Mouse (Mus musculus) limb, embryonic 13.5 days (tissue): ENCODE results near the gene Traf3. TPM values are rescaled to one million over a fixed set of nuclear protein-coding genes. Genes with fewer than 3 reads are reported as not detected.
A peak's percentile ranks its signal among the peaks of the same experiment; 100 is the strongest.

Experiments
- ATAC-seq: fragments of 200-750 bp; cut with Nextera tagmentation; 2 replicates; pipeline ENCODE4 v1.8.0; 2017; ENCODE audit warnings: low read depth, moderate number of reproducible peaks, moderate TSS enrichment; ENCODE audit not compliant: low FRiP score
- H3K27ac ChIP-seq: fragments of 300-500 bp; sonication (generic); 2 replicates; pipeline ENCODE4 v1.5.1; 2015; ENCODE audit warnings: inconsistent platforms, mild to moderate bottlenecking, moderate library complexity
- H3K27me3 ChIP-seq: fragments of 300-500 bp; sonication (generic); 2 replicates; pipeline ENCODE4 v1.6.1; 2015; ENCODE audit warnings: mild to moderate bottlenecking, inconsistent platforms
- H3K36me3 ChIP-seq: fragments of 300-500 bp; sonication (generic); 2 replicates; pipeline ENCODE4 v1.6.1; 2015; ENCODE audit warnings: inconsistent platforms, mild to moderate bottlenecking, moderate library complexity
- H3K4me1 ChIP-seq: fragments of 300-500 bp; sonication (generic); 2 replicates; pipeline ENCODE4 v1.6.1; 2015; ENCODE audit warnings: inconsistent platforms
- H3K4me2 ChIP-seq: fragments of 300-500 bp; sonication (generic); replicated peaks from 2 replicates; pipeline ENCODE4 v1.6.1; 2015; ENCODE audit warnings: inconsistent platforms, mild to moderate bottlenecking, moderate library complexity
- H3K4me3 ChIP-seq: fragments of 300-500 bp; sonication (generic); 2 replicates; pipeline ENCODE4 v1.5.1; 2015; ENCODE audit warnings: moderate library complexity, mild to moderate bottlenecking, inconsistent platforms
- H3K9ac ChIP-seq: fragments of 300-500 bp; sonication (generic); 2 replicates; pipeline ENCODE4 v1.6.1; 2015; ENCODE audit warnings: mild to moderate bottlenecking, inconsistent platforms
- H3K9me3 ChIP-seq: fragments of 300-500 bp; sonication (generic); 2 replicates; pipeline ENCODE4 v1.6.1; 2016; ENCODE audit warnings: inconsistent platforms
- WGBS: fragments of 180-500 bp; shearing (Covaris S2); methylation state at CpG from one replicate; pipeline ENCODE4 v1.1.7; 2015; 5-methylcytosine and 5-hydroxymethylcytosine counted together
- polyA plus RNA-seq: library from polyadenylated mRNA; unstranded; fragments of >200 nt; fragmentation: Nextera tagmentation; extraction: Ambion mirVana; gene quantifications from 2 replicates; pipeline ENCODE4 v1.2.1, GENCODE M21; 2015

Traf3 gene
- polyA plus RNA-seq, 1 experiment from 2014 or later: 11.2 TPM

DNA sequence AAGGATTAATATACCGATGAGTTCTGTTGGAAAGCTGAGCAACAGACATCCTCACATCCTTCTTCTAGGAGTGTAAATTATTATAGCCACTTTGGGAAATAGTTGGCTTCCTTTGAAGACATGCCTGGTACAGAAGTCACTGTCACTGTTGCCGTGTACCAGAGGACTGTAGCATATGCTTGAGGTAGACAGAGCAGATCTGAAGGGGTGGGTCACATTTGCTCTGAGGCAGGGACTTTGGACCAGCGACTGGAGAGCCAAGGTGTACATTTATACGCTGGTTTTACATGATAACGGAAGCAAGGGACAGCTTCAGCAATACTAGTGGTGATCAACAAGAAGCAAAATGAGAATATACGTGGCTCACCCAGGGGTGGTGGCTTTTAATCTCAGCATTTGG, 52.7 kb downstream of the Traf3 start:
- H3K27ac ChIP-seq: no peak overlapping the region
- no peak overlapping the region for H3K4me2 ChIP-seq
- no peaks in the 10 kb centered on the region for H3K27me3 ChIP-seq
- H3K9ac ChIP-seq: no peak overlapping the region
- WGBS: 93% methylated on average over 6 of the region's 6 CpGs
- H3K36me3 ChIP-seq: peaks cover 37% of the 10 kb centered on the region
- no peak overlapping the region for H3K4me3 ChIP-seq
- no peak for ATAC-seq
- H3K9me3 ChIP-seq: peaks cover 15% of the 10 kb centered on the region
- H3K4me1 ChIP-seq: no peaks in the 10 kb centered on the region

- no peak overlapping the region; the same call in 1 of the 2 replicates for H3K27ac ChIP-seq
- H3K4me2 ChIP-seq: no peak overlapping the region
- WGBS: 51% methylated on average over 10 of the region's 10 CpGs
- H3K9me3 ChIP-seq: peaks cover 15% of the 10 kb centered on the region
- 0 out of 2 replicates have a peak overlapping the region, but pooled peaks have one; percentile 39 for H3K9ac ChIP-seq
- H3K27me3 ChIP-seq: no peaks in the 10 kb centered on the region
- no peak overlapping the region for H3K4me3 ChIP-seq
- ATAC-seq: no peak
- H3K4me1 ChIP-seq: peaks cover 14% of the 10 kb centered on the region
- peaks cover 37% of the 10 kb centered on the region for H3K36me3 ChIP-seq
Measured at GRCm38 (mm10) chr12:111225197-111225780, 59.1 kb downstream of the Traf3 start.

- Histone ChIP-seq H3K27ac (no peak overlapping the region), H3K9me3 (0 out of 2 replicates have a peak, but pooled peaks cover 1% of the 10 kb centered on the region), H3K4me1 (peaks cover 14% of the 10 kb centered on the region), H3K27me3 (no peaks in the 10 kb centered on the region), H3K4me3 (no peak overlapping the region), H3K4me2 (no peak overlapping the region), H3K9ac (no peak overlapping the region), H3K36me3 (peaks cover 16% of the 10 kb centered on the region)
- ATAC-seq: no peak
- 80% methylated on average over 4 of the region's 4 CpGs for WGBS
Measured at GRCm38 (mm10) chr12:111227410-111227809, 61.2 kb downstream of the Traf3 start.

DNA sequence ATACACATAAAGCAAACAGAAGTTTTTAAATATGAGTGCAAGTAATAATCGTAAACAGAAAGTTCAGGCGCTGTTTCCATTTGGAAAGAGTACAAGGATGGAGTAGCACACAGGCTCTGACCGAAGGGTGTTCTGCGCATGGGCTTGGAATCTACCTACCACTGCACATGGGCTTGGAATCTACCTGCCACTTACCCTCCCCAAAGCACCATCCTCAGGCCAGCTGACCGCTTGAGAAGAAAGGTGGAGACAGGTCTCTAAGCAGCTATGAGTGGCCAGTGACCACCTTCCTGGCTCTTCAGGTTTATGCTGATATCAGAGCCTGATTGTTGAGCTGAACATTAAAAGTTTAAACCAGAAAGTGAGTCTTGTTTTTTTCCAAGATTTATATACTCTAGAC, 62.3 kb downstream of the Traf3 start:
- ATAC-seq: no peak
- H3K4me2 ChIP-seq: no peak overlapping the region
- H3K27me3 ChIP-seq: no peaks in the 10 kb centered on the region
- no peaks in the 10 kb centered on the region for H3K9me3 ChIP-seq
- H3K9ac ChIP-seq: no peak overlapping the region
- H3K36me3 ChIP-seq: peaks cover 7% of the 10 kb centered on the region; the same call in 1 of the 2 replicates
- no peak overlapping the region for H3K27ac ChIP-seq
- H3K4me1 ChIP-seq: peaks cover 14% of the 10 kb centered on the region
- H3K4me3 ChIP-seq: no peak overlapping the region
- WGBS: 96% methylated on average over 5 of the region's 5 CpGs

GRCm38 (mm10) chr12:111230793-111231192, 64.6 kb downstream of the Traf3 start:
- H3K4me1 ChIP-seq: no peaks in the 10 kb centered on the region; the same call in 1 of the 2 replicates
- H3K9me3 ChIP-seq: no peaks in the 10 kb centered on the region
- no peak overlapping the region for H3K9ac ChIP-seq
- H3K4me2 ChIP-seq: no peak overlapping the region
- H3K27me3 ChIP-seq: no peaks in the 10 kb centered on the region
- 80% methylated on average over 2 of the region's 2 CpGs for WGBS
- no peak overlapping the region for H3K4me3 ChIP-seq
- H3K36me3 ChIP-seq: peaks cover 17% of the 10 kb centered on the region
- H3K27ac ChIP-seq: no peak overlapping the region
- no peak for ATAC-seq

- Histone ChIP-seq H3K27me3 (no peaks in the 10 kb centered on the region), H3K36me3 (peaks cover 28% of the 10 kb centered on the region), H3K9ac (no peak overlapping the region), H3K4me3 (no peak overlapping the region), H3K4me2 (no peak overlapping the region), H3K4me1 (peaks cover 8% of the 10 kb centered on the region), H3K9me3 (no peaks in the 10 kb centered on the region), H3K27ac (no peak overlapping the region)
- WGBS: 93% methylated on average over 4 of the region's 4 CpGs
- no peak for ATAC-seq
Measured at GRCm38 (mm10) chr12:111233798-111234197, 67.6 kb downstream of the Traf3 start.

DNA sequence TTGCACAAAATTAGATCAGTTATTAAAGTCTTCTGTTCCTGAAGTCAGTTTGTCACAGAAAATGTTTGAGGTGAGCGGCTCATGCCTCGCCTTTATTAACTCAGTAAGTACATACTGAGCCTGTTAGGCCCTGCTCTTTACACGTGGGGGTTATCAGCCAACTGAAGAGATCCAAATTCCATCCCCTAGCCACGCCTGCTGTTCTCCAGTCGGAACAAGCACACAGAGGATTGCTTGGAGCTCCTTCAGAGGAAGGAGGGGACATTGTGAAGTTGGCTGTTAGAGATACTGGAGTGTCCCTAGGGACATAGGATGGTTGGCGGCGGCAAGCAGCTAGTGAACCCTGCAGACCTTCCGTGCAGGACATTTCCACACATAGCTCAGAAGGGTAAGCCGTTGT, 68.2 kb downstream of the Traf3 start:
- Histone ChIP-seq H3K9me3 (no peaks in the 10 kb centered on the region), H3K4me3 (no peak overlapping the region), H3K9ac (no peak overlapping the region), H3K27ac (no peak overlapping the region), H3K4me1 (peaks cover 9% of the 10 kb centered on the region), H3K36me3 (peaks cover 29% of the 10 kb centered on the region), H3K4me2 (no peak overlapping the region), H3K27me3 (no peaks in the 10 kb centered on the region)
- WGBS: 85% methylated on average over 9 of the region's 9 CpGs
- no peak for ATAC-seq

- Histone ChIP-seq H3K36me3 (peaks cover 35% of the 10 kb centered on the region), H3K9me3 (no peaks in the 10 kb centered on the region), H3K4me3 (no peak overlapping the region), H3K27me3 (no peaks in the 10 kb centered on the region), H3K4me1 (peaks cover 15% of the 10 kb centered on the region), H3K27ac (no peak overlapping the region), H3K9ac (no peak overlapping the region), H3K4me2 (no peak overlapping the region)
- ATAC-seq: no peak
- 88% methylated on average over 6 of the region's 6 CpGs for WGBS
Measured at GRCm38 (mm10) chr12:111235631-111236030, 69.5 kb downstream of the Traf3 start.

DNA sequence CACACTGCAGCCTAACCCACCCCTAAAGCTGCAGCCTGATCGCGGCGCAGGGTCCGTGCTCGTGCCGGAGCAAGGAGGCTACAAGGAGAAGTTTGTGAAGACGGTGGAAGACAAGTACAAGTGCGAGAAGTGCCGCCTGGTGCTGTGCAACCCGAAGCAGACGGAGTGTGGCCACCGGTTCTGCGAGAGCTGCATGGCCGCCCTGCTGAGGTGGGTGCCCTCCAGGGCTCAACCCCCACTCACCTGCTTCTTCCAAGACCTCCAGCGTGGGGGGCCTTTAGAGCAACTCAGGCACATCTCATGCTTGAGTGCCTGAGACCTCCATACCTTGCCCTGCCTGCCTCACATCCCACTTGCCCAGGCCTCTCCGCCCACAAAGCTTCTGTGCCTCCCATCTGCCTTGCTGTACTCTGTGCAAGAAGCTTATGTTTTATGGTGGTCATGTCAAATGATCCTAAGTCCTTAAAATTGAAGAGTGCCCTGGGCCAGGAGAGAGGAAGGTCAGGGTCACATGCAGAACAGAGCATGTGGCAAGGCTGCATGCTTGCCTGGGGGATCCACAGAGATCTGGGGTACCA, 71.5 kb downstream of the Traf3 start:
- Histone ChIP-seq H3K4me3 (no peak overlapping the region), H3K27ac (no peak overlapping the region), H3K4me1 (peaks cover 15% of the 10 kb centered on the region), H3K4me2 (no peak overlapping the region), H3K36me3 (peaks cover 51% of the 10 kb centered on the region), H3K9me3 (no peaks in the 10 kb centered on the region), H3K27me3 (no peaks in the 10 kb centered on the region), H3K9ac (no peak overlapping the region)
- WGBS: 93% methylated on average over 16 of the region's 16 CpGs
- no peak for ATAC-seq

GRCm38 (mm10) chr12:111238345-111238744, 72.2 kb downstream of the Traf3 start:
- Histone ChIP-seq H3K4me3 (no peak overlapping the region), H3K27me3 (no peaks in the 10 kb centered on the region), H3K36me3 (peaks cover 57% of the 10 kb centered on the region), H3K4me2 (no peak overlapping the region), H3K4me1 (peaks cover 15% of the 10 kb centered on the region), H3K9ac (no peak overlapping the region), H3K27ac (peak overlapping the region; percentile 65), H3K9me3 (no peaks in the 10 kb centered on the region)
- no peak for ATAC-seq
- WGBS: 84% methylated on average over 5 of the region's 5 CpGs

- Histone ChIP-seq H3K27me3 (no peaks in the 10 kb centered on the region), H3K36me3 (peaks cover 59% of the 10 kb centered on the region), H3K4me1 (peaks cover 15% of the 10 kb centered on the region), H3K9me3 (no peaks in the 10 kb centered on the region), H3K27ac (peak overlapping the region; percentile 65), H3K4me3 (no peak overlapping the region), H3K4me2 (no peak overlapping the region), H3K9ac (no peak overlapping the region)
- WGBS: 41% methylated on average over 4 of the region's 4 CpGs
- ATAC-seq: peak; percentile 44; the same call in 1 of the 2 replicates
Measured at GRCm38 (mm10) chr12:111238778-111239177, 72.6 kb downstream of the Traf3 start.

DNA sequence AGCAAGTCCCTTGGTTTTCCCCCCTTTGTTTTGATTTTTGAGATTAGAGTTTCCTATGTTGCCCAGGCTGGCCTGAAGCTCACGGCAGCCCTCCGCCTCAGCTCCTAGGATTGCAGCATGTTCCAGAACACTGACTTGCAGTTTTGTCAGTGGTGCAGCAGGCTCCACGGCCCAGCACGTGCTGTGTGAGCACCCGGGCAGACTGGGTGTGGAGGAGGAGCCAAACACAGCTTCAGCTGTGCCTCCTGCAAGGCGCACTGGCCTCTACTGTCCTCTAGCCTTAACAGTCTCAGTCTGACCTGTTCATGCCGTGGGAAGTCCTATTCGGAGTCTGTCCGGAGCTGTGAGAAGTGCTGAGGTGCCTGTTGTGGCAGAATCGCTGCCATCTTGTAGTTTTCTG, 73.8 kb downstream of the Traf3 start:
- WGBS: 89% methylated on average over 10 of the region's 10 CpGs
- H3K36me3 ChIP-seq: peaks cover 62% of the 10 kb centered on the region
- H3K4me3 ChIP-seq: no peak overlapping the region
- H3K4me1 ChIP-seq: peaks cover 22% of the 10 kb centered on the region
- H3K4me2 ChIP-seq: no peak overlapping the region
- H3K9ac ChIP-seq: no peak overlapping the region
- no peaks in the 10 kb centered on the region for H3K9me3 ChIP-seq
- H3K27me3 ChIP-seq: no peaks in the 10 kb centered on the region
- no peak overlapping the region for H3K27ac ChIP-seq
- no peak for ATAC-seq

DNA sequence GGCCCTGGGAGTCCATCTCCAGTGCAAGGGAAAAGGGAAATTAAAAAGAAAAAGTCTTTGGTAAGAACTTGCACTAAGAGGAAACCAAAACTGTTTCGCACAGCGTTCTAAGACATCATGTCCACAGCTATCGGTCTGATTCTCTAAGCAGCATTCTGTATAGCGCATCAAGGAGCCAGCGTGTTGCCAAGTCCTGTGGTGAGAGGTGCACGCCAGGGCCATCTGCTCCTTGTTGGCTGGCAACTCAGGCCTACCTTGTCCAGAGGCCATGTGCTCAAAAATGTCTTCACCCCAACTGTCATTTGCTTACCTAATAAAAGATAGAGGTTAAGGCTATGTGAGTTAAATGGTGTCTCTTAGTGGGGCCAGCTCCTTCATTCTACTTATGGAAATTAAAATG, 75.7 kb downstream of the Traf3 start:
- no peak overlapping the region for H3K27ac ChIP-seq

More for the DNA sequence above, 75.7 kb downstream of the Traf3 start:
- H3K27me3 ChIP-seq: no peaks in the 10 kb centered on the region
- no peaks in the 10 kb centered on the region for H3K9me3 ChIP-seq
- no peak overlapping the region for H3K4me2 ChIP-seq
- no peak overlapping the region for H3K9ac ChIP-seq
- 96% methylated on average over 6 of the region's 6 CpGs for whole genome bisulfite sequencing
- ATAC-seq: no peak
- H3K4me3 ChIP-seq: no peak overlapping the region
- H3K36me3 ChIP-seq: peaks cover 74% of the 10 kb centered on the region
- H3K4me1 ChIP-seq: peaks cover 22% of the 10 kb centered on the region
